Mouse (Mus musculus) embryonic facial prominence, embryonic 15.5 days (tissue): Measurements from ENCODE around the gene Pax2. TPM values are rescaled to one million over a fixed set of nuclear protein-coding genes. Genes with fewer than 3 reads are reported as not detected.

Experiments
- ATAC-seq: fragments of 200-750 bp; cut with Nextera tagmentation; 2 replicates; pipeline ENCODE4 v1.8.0; 2017; ENCODE audit warnings: low read depth, moderate TSS enrichment; ENCODE audit not compliant: insufficient number of reproducible peaks, low FRiP score, low TSS enrichment
- H3K27ac ChIP-seq: fragments of 300-500 bp; sonication (generic); replicated peaks from 2 replicates; pipeline ENCODE4 v1.5.1; 2015; ENCODE audit warnings: mild to moderate bottlenecking, inconsistent platforms
- H3K27me3 ChIP-seq: fragments of 300-500 bp; sonication (generic); 2 replicates; pipeline ENCODE4 v1.6.1; 2015; ENCODE audit warnings: inconsistent platforms
- H3K36me3 ChIP-seq: fragments of 300-500 bp; sonication (generic); 2 replicates; pipeline ENCODE4 v1.6.1; 2015; ENCODE audit warnings: mild to moderate bottlenecking, inconsistent platforms
- H3K4me1 ChIP-seq: fragments of 300-500 bp; sonication (generic); 2 replicates; pipeline ENCODE4 v1.6.1; 2015; ENCODE audit warnings: inconsistent platforms
- H3K4me2 ChIP-seq: fragments of 300-500 bp; sonication (generic); replicated peaks from 2 replicates; pipeline ENCODE4 v1.6.1; 2015; ENCODE audit warnings: mild to moderate bottlenecking, inconsistent platforms
- H3K4me3 ChIP-seq: fragments of 300-500 bp; sonication (generic); replicated peaks from 2 replicates; pipeline ENCODE4 v1.5.1; 2015; ENCODE audit warnings: mild to moderate bottlenecking, inconsistent platforms
- H3K9ac ChIP-seq: fragments of 300-500 bp; sonication (generic); 2 replicates; pipeline ENCODE4 v1.6.1; 2015; ENCODE audit warnings: inconsistent platforms
- H3K9me3 ChIP-seq: fragments of 300-500 bp; sonication (generic); replicated peaks from 2 replicates; pipeline ENCODE4 v1.6.1; 2016; ENCODE audit warnings: inconsistent platforms
- WGBS: fragments of 180-500 bp; shearing (Covaris S2); methylation state at CpG from one replicate; pipeline ENCODE4 v1.1.7; 2015; 5-methylcytosine and 5-hydroxymethylcytosine counted together
- polyA plus RNA-seq: library from polyadenylated mRNA; unstranded; fragments of >200 nt; fragmentation: Nextera tagmentation; extraction: Ambion mirVana; gene quantifications from 2 replicates; pipeline ENCODE4 v1.2.1, GENCODE M21; 2015

Gene Pax2
- polyA plus RNA-seq, 1 experiment from 2014 or later: 0.08 TPM

DNA sequence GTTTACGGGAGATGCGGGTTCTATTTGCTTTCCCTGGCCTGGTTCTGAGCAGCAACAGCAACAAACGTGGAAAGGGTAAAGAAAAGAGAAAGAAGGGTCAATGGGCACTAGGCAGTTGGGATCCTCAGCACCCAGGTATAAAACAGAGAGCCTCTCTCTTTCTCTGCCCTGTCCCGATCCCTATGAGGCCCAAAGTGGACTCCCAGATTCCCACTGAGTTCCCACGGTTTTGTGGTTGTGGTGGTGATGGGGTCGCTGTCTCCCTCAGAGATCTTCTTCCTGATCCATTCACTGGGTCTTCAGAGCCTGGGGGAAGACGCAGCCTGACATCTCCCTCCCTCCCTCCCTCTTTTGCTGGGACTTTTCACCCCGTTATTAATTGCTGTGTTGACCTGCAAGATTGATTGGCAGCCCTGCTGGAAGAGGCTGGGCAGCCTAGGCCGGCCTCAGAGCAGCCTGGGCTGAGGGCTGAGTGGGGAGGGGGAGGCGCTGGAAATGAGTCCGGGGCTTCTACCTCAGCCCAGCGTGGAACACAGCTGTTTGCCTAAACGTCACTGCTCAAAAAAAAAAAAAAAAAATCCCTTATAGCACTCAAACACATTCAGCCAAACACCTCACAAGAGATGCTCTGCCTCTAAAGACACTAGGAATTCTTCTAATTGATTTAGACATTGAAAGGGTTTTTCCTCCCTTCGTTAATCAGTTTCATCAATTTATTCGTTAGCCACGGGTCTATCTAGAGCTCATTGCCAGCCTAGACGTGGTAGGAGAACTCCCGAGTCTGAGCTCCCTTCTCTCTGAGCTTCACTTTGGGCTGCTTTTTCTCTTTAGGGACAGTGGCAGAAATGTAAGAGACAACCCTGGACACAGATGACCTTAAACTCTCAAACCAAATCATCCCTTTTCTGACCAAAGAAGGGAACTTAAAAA is 6.5 kb upstream of the Pax2 start:
- WGBS: under 1% methylated on average over 18 of the region's 18 CpGs
- Histone ChIP-seq H3K27me3 (peaks cover 99% of the 10 kb centered on the region), H3K9me3 (no peaks in the 10 kb centered on the region), H3K36me3 (no peaks in the 10 kb centered on the region), H3K4me2 (no peak overlapping the region), H3K27ac (no peak overlapping the region), H3K9ac (no peak overlapping the region), H3K4me1 (peaks cover 22% of the 10 kb centered on the region), H3K4me3 (no peak overlapping the region)
- ATAC-seq: no peak

DNA sequence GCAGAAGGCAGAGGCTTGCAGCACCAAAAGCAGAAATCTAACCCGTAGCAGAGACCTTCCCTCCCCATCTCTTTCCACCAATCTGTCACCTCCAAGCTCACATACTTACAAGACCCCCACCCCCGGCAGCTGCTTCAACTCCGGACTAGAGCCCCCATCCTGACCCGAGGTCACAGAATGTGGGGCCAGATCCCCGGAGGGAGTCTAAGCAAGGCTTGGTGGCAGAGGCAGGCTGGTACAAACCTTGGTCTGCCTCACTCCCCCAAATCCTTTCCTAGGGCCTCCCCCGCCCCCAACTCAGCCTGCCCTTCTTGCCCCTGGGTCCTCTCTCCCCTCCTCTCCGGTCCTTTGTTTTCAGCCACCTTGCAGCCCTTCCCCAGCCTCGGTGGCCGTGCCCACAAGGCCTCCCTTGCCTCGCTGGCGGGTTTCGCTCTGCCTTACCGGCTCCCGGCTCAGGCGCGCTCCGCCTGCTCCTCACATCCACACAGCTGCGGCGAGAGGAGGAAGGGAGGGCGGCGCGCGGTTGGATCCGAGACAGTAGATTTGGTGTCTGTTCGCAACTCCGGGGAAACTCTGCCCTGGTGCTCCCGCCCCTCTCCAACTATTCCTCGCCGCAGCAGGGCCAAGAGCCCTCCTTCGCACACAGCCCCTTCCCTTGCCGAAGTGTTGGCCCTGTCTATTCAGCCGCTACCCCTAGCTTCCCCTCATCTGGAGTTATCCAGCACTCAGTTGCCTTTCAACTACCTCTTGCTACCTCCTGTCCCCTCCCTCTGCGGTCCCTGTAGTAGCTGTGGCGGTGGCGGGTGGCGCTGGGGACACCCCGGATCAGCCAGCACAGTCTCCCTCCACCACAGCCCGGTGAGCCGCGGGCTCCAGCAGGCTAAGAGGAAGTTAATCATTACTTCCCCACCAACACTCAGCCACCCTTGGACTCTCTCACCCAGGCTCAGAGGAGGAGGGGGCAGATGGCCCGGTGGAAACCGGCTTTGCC is 5.5 kb upstream of the Pax2 start:
- H3K9ac ChIP-seq: no peak overlapping the region

DNA sequence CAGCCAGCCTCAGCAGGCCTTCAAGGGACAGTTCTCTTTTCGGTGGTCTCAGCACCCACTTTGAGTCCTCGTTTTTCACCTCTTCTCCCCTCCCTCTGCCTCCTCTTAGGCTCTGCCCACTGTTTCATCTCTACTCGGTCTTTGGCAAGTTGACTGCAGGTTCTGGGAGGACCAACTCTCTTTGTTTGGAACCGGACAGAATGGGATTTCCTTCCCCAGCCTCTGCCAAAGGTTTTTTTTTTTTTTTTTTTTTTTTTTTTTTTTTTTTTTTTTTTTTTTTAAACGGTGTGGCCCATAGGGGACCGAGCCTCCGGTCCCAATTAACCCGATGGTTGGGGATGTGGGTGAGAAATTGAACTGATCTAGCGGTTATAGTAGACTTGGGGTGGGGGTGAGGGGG is 4.8 kb upstream of the Pax2 start:
- Histone ChIP-seq H3K27me3 (peaks cover 99% of the 10 kb centered on the region), H3K9ac (no peak overlapping the region), H3K4me2 (no peak overlapping the region), H3K4me3 (no peak overlapping the region), H3K36me3 (no peaks in the 10 kb centered on the region), H3K9me3 (no peaks in the 10 kb centered on the region), H3K4me1 (peaks cover 29% of the 10 kb centered on the region), H3K27ac (no peak overlapping the region)
- no peak for ATAC-seq
- WGBS: under 1% methylated on average over 9 of the region's 9 CpGs

More for the DNA sequence above, 5.5 kb upstream of the Pax2 start:
- Histone ChIP-seq H3K27me3 (peaks cover 99% of the 10 kb centered on the region), H3K27ac (no peak overlapping the region), H3K36me3 (no peaks in the 10 kb centered on the region), H3K4me2 (no peak overlapping the region), H3K4me1 (peaks cover 22% of the 10 kb centered on the region), H3K4me3 (peak overlapping the region; percentile 9; the same call in 1 of the 2 replicates), H3K9me3 (no peaks in the 10 kb centered on the region)
- ATAC-seq: no peak
- WGBS: under 1% methylated on average over 42 of the region's 42 CpGs

DNA sequence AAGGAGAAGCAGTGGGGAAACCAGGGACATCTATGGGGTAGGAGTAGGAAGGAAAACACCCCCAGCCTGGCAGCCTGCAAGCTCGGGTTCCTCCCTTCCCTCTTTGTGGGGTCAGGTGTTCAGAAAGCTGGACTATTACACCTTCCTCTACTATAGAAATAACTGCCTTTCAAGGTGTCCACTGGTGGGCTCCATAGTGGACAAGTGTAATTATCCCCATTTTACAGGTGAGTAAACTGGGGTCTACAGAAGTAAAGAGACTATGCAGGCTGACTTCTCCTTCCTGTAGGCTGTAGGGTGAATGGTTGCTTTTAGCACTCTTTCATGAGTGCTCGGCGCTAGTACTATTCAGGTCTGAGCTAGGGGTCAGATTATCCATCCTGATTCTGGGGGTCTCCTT is 4.3 kb upstream of the Pax2 start:
- H3K9me3 ChIP-seq: no peaks in the 10 kb centered on the region
- WGBS: 3% methylated on average over 3 of the region's 3 CpGs

DNA sequence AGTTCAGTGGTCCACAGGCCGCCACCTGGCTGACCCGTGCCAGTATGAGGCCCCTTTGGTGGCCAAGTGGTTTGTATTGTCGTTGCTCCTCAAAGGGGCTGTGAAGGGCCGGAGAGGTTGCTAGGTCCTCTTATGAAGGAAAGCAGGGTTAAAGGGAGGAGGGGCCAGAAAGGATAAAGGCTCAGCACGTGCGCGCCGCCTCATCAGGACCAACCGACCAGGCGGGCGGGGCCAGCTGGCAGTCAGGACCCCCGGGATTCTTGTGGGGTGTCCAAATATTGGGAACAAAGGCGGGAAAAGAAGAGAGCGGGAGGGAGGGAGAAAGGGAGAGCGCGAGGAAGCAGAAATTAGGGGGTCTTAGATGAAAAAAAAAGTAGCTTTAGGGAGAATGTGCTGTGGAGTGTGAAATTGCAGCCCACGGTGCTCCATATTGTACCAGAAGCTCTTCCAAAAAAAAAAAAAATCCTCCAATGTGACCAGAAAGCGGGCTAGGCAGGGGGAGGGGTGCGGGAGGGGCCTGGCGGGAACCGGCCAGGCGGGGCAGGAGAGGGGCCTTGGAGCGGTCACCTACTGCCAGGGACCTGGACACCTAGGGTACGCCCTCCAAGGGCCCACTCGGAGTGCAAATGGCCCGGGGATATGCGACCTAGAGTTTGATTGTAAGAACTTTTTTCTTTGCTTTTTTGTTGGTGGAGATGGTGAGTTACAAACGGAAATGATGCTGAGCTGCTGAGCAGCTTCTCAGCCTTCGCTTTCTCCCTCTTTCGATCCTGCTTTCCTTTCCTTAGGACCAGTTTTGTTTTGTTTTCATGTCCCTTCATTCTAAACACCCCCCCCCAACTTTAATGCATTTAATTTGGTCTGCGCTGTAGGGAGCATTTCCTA is 3.5 kb upstream of the Pax2 start:
- Histone ChIP-seq H3K9ac (no peak overlapping the region), H3K4me3 (no peak overlapping the region), H3K27ac (no peak overlapping the region), H3K4me2 (no peak overlapping the region), H3K9me3 (no peaks in the 10 kb centered on the region), H3K36me3 (no peaks in the 10 kb centered on the region), H3K27me3 (peaks cover 99% of the 10 kb centered on the region), H3K4me1 (peaks cover 36% of the 10 kb centered on the region)
- no peak for ATAC-seq
- 1% methylated on average over 31 of the region's 31 CpGs for WGBS

More for the DNA sequence above, 4.3 kb upstream of the Pax2 start:
- Histone ChIP-seq H3K4me3 (no peak overlapping the region), H3K27ac (no peak overlapping the region), H3K36me3 (no peaks in the 10 kb centered on the region), H3K9ac (no peak overlapping the region), H3K4me2 (no peak overlapping the region), H3K27me3 (peaks cover 99% of the 10 kb centered on the region), H3K4me1 (peaks cover 32% of the 10 kb centered on the region)
- no peak for ATAC-seq

DNA sequence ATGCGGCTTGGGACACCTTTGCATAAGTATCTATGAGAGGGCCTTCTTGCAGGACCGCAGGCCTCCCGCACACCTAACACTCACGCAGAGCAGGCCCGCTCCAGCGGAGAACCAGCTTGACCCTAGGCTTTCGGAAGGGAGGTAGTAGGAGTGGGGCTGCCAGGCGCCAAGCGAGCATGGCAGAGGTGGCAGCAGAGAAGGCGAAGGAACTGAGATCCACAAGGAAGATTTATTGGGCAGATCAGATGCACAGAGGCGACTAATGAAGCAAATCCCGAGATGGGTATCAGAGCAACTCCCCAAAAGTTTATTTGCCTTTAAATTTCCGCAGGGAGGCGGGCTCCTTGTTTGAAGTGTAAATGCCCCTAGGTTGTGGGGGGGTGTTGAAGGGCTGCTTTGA is 2.5 kb upstream of the Pax2 start:
- no peak for ATAC-seq

DNA sequence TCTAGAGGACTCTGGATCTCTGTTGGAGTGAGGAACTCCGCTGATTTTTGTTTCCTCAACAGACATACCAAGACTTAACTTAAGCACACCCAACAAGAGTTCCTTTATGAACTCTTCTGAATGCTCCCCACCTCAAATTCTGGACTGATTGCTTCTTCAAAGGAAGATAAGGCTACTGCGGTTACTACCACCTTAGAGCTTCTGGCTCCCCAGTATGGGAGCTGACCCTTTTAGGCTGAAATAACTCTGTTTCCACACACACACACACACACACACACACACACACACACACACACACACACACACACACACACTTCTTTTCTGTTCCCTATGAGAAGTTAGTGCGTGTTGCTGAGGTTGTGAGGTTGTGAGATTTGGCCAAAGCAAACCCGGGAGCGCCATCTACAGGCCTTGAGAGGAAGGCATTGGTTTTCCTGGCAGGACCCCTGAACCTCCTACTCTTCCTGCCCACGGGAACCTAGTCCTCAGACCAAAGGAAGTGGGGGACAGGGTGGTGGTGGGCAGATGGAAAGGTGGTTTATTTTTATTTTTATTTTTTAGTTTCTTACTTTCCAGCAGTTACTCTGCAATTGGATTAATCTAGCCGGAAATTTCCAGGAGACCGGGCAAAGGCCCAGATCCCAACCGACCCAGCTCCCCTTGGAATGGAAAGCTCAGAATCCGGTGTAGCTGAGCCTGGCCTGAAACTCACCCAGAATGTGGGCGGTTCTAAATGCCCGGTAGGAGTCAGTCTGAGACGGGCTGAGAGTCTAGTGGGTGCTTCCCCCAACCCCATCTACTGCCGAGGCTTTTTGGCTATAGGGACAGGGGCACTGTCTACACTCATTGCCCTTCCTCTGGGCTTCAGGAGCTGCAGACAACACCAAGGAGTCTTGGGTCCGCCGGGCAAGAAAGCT is 1.1 kb upstream of the Pax2 start:
- WGBS: under 1% methylated on average over 16 of the region's 16 CpGs
- Histone ChIP-seq H3K4me3 (no peak overlapping the region), H3K27ac (no peak overlapping the region), H3K9ac (no peak overlapping the region), H3K4me2 (no peak overlapping the region), H3K9me3 (no peaks in the 10 kb centered on the region), H3K4me1 (peaks cover 42% of the 10 kb centered on the region), H3K36me3 (no peaks in the 10 kb centered on the region), H3K27me3 (peaks cover 95% of the 10 kb centered on the region)
- ATAC-seq: no peak

More for the DNA sequence above, 2.5 kb upstream of the Pax2 start:
- Histone ChIP-seq H3K36me3 (no peaks in the 10 kb centered on the region), H3K27ac (no peak overlapping the region), H3K4me2 (no peak overlapping the region), H3K4me3 (no peak overlapping the region), H3K9me3 (no peaks in the 10 kb centered on the region), H3K9ac (no peak overlapping the region), H3K4me1 (peaks cover 38% of the 10 kb centered on the region), H3K27me3 (peaks cover 96% of the 10 kb centered on the region)
- WGBS: 3% methylated on average over 14 of the region's 14 CpGs

DNA sequence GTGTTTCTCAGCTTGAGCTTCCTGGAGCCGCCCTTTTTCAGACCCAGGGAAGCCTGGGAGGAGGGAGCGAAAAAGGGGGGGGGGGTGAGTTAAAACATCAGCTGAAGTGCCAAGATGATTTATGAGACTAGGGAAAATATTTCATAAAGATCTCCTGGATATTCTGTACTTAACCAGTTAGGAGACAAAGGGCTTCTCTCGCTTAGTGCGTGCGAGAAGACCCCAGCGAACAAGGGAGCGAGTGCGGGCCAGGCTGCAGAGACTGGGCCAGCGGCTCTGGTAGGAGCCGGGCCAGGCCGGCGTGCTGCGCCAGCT is 510 bp upstream of the Pax2 start:
- Histone ChIP-seq H3K4me3 (peak overlapping the region; percentile 36), H3K27ac (no peak overlapping the region), H3K36me3 (no peaks in the 10 kb centered on the region), H3K4me2 (peak overlapping the region; percentile 57), H3K4me1 (peaks cover 40% of the 10 kb centered on the region), H3K9ac (no peak overlapping the region), H3K9me3 (no peaks in the 10 kb centered on the region), H3K27me3 (peaks cover 94% of the 10 kb centered on the region)
- no peak for ATAC-seq
- WGBS: under 1% methylated on average over 13 of the region's 13 CpGs

DNA sequence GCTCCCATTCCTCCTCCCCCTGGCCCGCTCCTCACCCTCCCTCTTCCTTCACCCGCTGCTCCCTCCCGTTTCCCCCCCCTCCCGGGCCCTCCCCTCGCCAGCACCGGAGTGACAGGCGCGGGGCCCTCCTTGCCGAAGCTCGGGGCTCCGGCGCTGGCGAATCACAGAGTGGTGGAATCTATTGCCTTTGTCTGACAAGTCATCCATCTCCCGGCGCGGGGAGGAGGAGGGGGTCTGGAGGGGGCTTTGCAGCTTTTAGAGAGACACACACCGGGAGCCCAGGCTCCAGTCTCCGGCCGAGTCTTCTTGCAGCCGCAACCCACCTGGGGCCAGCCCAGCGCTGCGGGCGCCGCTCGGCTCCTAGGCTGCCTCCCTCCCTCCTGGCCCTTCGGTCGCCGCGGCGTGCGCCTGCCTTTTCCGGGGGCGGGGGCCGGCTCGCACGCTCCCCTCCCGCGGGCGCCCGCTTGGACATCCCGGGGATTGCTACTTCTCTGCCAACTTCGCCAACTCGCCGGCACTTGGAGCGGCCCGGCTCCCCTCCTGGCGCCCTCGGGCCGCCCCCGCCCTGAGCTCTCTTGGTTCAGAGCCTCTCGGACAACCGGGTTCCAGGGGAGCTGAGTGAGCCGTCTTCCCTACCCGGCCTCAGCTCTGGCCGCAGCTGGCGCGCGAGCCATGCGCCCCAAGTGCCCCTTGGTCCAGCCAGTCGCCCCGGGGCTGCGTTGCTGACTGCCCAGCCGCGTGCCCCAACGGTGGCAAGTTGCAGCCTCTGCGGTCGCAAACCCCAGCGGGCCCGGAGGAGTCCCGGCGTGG is 781 bp downstream of the Pax2 start:
- Histone ChIP-seq H3K9ac (no peak overlapping the region), H3K4me1 (peaks cover 35% of the 10 kb centered on the region), H3K4me2 (peak overlapping the region; percentile 57), H3K27me3 (peaks cover 95% of the 10 kb centered on the region), H3K36me3 (no peaks in the 10 kb centered on the region), H3K9me3 (no peaks in the 10 kb centered on the region), H3K4me3 (peak overlapping the region; percentile 36), H3K27ac (no peak overlapping the region)
- no peak for ATAC-seq
- WGBS: under 1% methylated on average over 71 of the region's 71 CpGs
